Mouse (Mus musculus): ENCODE data around the gene Aplp2. TPM values are rescaled to one million over a fixed set of nuclear protein-coding genes. Genes with fewer than 3 reads are reported as not detected.

The Aplp2 gene
- total RNA-seq, 2 experiments from 2014 or later: 305 to 324 TPM

DNA sequence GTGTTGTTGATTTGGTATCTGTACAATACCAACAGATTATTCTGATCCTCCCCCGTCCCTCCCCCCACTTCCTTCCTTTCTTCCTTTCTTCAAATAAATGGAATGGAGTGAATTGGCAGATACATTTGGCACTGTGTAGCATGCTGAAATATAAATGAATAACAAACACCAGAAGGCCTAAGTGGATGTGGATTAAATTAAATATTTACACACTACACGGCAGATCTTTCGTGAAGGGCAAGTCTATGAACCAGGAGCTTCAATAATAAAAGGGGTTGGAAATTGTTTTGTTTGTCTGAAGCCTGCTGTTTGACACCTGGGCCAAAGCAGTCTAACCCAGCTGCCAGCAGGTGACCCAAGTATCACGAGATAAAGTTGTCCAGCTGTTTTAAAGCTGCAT lies 23.4 kb upstream of the Aplp2 start:
- no peak for DNase-seq
- intact Hi-C loops (cut with DNase I): no loop called here

DNA sequence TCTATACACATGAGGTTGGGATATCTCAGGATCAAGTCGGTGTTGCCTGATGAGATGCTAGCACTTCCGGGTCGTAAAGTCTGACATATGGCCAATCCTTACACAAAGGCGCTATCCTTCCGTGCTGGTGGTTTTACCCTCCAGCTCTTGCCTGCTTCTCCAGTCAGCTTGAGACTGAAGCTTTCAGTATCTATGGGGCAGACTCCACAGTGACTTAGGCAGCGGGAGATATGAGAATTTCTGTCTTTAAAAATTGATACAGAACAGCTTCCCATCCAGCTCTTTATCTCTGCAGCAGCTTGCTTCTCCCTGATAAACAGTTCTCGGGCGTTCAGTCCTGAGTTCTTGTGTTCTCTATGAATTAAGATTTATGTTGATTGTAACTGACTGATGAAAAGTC lies 14.9 kb upstream of the Aplp2 start:
- DNase-seq: no peak
- intact Hi-C loops (cut with DNase I): no loop called here

DNA sequence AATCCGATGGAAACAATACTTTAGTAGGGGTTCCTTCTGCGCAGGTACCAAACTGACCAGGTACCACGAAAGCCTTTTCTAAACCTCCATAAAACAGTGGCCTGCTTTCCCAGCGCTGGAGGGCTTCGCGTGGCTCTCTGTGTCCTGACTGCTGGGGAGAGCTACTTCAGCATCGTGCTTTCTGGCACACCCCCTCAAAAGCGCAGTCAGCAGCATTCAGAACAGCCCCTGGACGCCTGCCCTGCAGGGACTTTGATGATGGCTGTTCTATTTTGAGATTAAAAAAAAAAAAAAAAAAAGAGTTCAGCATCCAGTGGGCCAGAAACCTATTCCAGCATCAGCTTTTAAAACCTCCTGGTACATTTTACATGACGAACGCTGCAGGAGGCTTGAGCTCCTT lies 14.2 kb upstream of the Aplp2 start:
- DNase-seq: no peak
- intact Hi-C loops (cut with DNase I): no loop called here

DNA sequence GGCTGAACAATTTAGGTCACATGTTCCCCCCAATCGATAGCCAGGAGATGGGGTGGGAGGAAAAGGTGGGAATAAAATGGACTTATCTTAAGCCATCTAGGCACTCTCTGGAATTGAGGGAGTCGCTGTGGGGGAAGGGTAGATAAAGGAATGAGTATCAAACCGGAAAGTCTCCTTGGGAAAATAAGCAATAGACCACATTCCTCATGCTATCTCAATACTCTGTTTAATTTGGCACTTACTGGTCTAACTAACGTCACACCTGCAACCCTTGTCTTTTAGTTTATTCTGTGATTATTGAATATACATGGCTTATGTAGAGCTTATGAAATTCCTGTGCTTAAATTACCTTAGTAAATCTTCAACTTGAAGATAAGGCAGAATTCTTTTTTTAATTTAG lies 11.9 kb upstream of the Aplp2 start:
- intact Hi-C loops (cut with DNase I): no loop called here
- DNase-seq: no peak

DNA sequence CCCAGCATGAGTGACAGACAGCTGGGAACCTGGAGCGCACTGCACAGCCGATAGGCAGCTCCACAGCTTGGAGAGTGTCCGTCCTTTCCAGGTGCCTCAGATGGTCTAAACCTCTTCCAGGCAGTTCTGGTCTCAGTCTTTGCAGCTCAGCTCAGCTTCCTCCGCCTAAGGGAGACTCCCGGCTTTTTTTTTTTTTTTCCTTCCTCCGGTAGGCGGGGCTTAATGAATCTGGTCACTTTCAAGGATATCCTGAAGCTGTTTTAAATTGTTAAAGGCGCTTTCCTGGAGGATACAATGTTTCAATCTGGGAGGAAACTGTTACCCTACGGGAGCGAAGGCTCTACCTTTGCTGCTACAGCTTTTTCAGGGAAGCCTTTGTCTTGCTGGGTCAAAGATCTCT lies 9.6 kb upstream of the Aplp2 start:
- intact Hi-C loops (cut with DNase I): no loop called here
- DNase-seq: no peak

DNA sequence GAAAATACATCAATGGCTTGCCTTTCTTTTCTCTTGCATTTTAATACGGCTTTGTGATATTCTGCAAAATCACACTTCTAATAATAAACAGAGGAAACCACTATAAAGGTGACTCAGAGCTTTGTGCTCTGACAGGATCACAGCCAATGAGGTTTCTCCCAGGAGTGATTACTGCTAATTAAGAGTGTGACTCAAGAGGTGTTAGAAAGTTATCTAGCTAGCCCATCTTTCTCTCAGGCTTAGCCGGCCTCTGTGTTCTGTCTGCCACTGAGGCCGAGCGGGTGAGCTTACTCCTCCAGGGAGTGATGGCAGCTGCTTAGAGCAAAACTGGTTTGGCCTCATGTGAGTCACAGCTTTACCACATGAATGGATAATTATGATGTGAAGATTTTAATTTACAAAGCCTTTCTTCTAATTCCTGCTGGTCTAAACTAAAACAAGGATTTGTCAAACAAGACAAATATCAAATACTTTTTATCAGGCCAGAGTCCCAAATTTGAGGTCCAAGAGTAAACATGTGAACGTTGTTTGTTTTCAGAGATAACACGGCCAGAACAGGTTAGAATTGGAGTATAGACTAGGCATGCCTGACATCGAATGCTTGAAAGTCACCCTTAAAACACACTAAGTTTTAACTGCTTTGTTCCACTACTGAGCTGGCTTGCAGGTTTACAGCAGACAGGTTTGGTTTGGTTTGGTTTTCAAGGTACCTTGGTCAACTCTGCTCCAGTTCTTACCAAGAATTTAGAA lies 6.2 kb upstream of the Aplp2 start:
- DNase-seq: no peak
- intact Hi-C loops (cut with DNase I): no loop called here

DNA sequence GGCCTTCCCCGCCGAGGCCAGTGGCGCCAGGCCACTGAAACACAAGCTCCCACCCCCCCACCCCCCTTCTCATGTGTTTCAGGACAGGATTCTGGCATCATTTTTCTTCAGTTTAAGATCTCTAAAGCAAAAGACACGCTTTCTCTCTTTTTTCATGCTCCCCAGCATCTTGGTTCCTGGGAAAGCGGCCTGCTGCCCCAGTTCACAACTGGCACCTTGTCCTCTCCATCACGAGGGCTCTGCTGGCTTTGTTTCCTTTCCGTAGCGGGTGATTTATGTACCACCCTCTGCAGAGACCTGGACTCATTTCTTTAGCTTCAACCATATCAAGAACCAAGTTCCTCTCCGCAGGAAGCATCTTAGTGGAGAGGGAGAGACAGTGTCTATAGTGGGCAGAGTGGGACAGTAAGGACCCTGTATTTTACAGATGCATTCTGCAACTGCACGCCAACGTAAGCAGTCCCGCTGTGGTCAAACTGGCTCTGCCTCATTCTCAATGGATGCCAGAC lies 939 bp upstream of the Aplp2 start:
- intact Hi-C loops (cut with DNase I): no loop called here
- DNase-seq: no peak

DNA sequence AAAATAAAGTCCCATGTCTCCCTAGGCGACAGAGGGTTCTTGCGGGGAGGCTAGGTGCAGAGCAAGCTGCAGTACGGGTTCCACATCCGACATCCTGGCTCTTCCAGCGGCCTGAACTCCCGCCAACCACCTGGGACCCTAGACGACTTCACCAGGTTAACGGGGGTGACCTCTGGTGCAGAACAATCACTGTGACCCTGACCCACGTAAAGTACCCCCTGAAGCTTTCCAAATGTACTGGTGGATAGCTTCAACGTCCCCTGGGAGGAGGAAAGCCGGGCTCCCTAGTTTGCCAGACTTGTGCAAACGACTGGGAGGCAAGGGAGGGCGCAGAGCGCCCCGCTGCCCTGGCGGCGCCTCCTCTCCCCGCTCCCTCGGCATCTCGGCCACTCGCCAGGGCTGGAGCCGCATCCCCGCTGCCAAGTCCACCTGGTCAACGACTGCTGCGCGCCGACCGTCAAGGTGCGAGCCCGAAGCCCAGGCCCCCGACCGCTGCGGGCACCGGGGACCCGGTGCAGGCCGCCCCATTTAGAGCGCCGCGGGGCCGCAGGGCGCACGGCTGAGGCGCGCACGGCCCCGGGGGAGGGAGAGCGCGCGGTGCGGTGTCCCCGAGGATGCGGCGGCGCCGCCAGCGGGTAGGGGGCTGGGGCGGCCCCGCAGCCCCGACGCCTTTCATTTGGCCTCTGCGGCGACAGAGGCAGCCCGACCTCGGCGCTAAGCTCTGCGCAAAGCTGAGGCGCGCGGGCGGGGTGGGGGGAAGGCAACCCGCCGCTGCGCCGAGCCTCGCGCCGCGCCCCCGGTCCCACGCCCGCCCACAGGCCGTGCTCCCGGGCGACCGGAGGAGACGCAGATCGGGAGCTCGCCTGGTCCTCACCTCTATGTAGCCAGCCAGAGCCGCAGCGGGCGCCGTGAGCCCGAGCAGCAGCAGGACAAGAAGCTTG lies 596 bp downstream of the Aplp2 start:
- intact Hi-C loops (cut with DNase I): loop anchor here (2.0 kb wide), 1 partner anchor 70 kb away; the partner anchor contains the start of gene Prdm10
- peak; percentile 49 for DNase-seq

DNA sequence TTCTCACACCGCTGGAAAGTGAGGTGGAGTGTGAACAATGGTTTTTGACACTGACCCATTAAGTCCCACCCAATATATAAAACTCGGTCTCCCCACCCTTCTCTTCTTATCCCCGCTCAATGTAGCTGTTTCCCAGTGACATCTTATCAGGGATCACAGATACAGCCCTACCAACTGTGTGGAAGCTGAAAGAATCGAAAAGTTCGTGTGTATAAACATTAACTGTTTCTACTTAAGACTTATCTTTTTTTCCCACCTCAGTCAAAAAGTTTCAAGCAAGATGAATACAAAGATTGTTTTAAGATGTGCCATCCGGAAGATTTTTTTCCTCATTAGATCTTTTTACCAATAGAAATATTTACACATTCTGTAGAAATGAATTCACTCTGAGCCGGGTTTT lies 1.5 kb downstream of the Aplp2 start:
- intact Hi-C loops (cut with DNase I): loop anchor here (2.0 kb wide), 1 partner anchor 71 kb away; the partner anchor contains the start of gene Prdm10
- DNase-seq: no peak

DNA sequence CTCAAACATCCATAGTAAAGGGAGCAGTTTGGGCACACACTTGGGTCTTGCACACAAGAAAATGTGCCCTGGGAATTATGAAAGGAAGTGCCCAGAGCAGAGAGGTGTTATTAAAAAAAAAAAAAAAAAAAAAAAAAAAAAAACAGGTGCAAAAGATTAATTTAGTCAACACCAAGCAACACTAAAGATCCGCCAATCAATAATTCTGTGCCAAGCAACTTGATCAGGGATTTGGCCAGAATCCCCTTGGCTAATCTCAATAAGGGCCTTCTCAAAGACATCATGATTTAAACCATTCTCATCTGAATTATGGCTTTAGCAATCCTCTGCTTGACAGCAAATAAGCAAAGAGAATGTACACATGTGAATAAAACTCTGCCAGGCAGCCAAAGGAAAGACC lies 2.1 kb downstream of the Aplp2 start:
- DNase-seq: no peak
- intact Hi-C loops (cut with DNase I): no loop called here

DNA sequence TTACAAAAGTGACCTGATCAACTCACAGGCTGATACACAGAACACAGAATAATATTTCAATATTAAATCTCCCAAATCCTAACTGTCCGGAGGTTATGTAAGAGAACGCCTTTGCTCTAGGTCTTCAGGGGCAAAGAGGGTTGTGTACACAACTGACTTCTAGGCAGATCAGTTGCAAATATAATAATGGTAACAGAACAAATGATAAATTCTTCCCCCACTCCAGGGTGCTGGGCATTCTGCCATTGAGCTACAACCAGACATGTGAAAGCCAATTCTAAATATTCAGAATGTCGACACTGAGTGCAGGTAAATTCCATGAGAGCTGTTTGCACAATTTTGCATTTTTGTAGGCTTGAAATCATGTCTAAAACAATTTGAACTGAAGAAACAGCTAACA lies 3.9 kb downstream of the Aplp2 start:
- DNase-seq: peak; percentile 13
- intact Hi-C loops (cut with DNase I): no loop called here

DNA sequence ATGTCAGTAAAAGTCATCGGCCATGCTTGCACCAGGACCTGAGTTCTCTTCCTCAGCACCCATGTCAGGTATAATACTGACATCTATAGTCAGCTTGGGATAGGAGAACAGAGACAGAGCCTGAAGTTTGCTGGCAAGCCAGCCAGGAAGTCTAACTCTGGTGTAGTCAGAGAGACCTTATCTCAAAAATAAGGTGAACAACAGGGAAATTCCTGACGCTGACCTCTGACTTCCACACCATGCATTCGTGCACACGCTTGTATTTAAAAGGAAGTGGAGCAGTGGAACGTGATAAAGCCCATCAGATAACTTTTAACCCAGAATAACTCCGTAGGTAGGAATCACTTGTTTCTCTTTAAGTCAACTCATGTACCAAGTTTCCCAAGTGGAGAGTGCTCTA lies 6.9 kb downstream of the Aplp2 start:
- DNase-seq: no peak
- intact Hi-C loops (cut with DNase I): no loop called here

DNA sequence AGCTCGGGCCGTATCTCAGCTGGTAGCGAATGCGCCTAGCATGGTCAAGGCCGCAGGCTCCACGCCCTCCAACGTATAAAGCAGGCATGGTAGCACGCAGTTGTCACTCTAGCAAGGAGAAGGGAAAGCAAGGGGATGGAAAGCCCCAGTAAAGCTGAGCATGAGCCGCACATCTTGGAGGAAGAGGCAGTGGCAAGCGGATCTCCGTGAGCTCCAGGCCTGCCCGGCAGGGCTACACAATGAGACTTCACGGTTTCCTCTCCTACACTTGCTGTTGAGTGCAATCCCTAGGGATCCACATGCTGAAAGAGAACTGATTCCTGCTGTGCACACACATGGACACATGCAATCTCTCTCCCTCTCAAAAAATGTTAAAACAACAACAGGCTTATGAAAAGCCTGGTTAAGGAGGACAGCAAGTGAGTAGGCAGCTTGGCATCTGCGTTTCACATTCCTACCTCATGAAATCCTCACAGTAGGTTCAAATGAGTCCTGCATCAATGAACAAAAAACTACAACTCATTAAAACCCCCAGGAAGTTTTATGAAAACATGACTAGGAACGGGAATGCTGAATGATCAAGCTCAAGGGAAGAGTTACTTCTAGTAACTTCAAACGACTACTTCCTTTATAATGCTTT lies 7.9 kb downstream of the Aplp2 start:
- intact Hi-C loops (cut with DNase I): no loop called here
- DNase-seq: no peak

DNA sequence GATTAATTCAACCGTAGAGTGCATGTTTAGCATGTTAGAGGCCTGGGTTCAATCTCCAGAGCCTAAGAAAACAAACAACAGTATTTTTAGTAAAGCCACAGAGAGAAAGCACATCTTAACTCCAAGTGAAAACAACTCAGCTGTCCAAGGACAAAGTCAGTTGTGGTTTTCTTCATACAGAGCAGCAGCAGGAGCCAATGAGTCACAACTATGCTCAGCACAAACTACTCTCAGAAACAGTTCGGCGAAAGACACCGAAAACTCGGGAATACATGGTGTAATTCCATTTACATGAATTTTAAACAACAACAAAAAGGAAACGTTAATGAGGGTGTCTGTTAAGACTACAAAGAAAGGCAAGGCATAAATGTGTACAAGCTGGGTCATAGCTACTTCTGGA lies 8.5 kb downstream of the Aplp2 start:
- no peak for DNase-seq
- intact Hi-C loops (cut with DNase I): no loop called here

DNA sequence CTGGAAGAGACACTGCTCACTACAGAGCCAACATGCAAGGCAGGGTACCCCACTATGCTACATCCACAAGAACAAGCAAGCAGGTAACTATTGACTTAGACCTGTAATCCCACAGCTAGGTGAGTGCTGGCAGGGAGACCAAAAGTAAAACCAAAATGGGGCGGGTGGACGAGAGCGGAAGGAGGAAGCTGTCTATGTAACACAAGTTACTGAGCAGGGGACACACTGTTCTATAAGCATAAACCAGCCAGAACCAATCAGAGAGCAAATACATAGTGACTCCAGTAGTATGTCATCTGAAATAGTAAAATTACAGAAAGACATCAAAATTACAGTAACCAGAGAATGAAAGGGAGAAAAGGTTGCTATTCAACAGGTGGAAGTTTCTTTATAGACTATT lies 13.0 kb downstream of the Aplp2 start:
- DNase-seq: no peak
- intact Hi-C loops (cut with DNase I): no loop called here

DNA sequence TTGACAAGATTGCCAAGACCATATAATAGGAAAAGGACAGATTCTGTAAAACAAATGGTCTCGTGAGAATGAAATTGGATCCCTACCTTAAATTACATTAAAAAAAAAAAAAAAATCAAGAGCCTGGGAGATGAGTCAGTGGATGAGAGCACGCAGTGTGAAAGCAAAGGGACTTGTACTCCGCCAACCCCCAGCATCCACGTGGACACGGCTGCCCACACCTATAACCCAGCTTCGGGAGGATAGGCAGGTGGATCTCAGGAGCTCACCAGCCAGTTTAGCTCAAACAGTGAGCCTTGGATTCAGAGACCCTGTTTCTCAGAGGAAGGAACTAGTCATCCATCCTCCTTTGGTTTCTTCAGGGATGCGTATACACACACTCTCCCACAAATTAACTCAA lies 13.8 kb downstream of the Aplp2 start:
- no peak for DNase-seq
- intact Hi-C loops (cut with DNase I): no loop called here

DNA sequence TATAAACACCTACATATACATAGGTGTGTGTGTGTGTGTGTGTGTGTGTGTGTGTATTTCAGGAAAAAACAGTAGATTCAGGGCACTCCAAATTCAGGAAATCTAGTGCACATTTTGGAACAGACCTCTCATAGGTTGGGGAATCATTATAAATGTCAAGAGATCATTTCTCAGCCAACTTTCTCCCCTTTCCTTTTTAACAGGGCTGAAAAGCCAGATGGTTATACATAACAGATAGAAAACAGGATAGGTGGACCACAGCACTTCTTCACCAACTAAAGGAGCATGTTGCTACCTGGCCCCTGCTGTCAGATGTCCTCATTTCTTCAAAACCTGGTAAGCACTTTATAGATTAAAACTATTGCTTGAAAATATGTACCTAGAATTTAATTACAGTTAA lies 14.9 kb downstream of the Aplp2 start:
- intact Hi-C loops (cut with DNase I): no loop called here
- DNase-seq: no peak

DNA sequence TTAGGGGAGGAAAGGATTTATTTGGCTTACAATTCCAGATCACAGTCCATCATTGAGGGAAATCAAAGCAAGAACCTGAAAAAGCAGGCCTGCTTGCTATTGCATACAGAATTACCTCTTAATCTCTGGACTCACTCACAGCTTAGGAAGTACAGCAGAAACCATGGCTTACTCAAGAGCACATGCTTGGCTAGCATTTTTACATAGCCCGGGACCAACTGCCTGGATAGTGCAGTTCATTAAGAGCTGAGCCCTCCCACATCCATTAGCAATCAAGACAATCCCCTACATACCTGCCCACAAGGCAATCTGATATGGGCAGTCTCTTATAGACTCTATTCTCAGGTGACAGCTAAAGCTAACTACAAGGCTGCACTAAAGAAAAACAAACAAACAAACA lies 16.0 kb downstream of the Aplp2 start:
- no peak for DNase-seq
- intact Hi-C loops (cut with DNase I): no loop called here

DNA sequence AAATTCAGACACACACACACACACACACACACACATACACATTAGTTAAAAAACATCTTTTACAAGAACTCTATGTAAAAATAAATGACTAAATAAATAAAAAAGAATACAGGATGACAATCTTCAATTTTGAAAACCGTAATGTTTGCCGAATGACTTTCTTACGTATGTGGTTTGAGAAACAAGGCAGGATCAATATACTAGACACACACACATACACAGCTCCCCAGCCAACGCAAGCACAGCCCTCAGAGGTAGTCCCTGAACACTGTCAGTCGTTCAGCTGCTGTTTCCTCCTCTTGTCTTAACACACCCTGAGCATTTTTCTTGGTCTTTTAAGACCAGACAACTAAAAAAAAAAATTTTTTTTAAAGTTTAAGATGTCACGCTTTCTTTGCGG lies 19.2 kb downstream of the Aplp2 start:
- DNase-seq: no peak
- intact Hi-C loops (cut with DNase I): no loop called here

DNA sequence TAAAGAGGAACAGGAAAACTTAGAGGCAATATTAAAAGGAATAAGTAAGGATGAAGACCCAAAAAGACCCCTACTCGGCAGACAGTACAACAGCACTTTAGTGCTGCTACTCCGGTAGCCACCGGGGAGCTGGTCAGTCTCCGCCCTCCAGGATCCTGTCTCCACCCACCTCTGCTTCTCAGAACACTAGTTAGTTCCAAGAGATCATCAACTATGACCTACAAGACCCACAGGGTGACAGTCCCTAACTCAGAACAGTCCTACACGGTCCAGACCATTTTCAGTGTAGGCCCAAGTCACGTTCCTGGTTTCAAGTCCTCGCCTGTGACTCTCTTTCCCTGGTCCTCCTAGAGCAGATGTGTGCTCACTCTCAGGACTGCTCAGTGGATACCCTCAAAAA lies 20.1 kb downstream of the Aplp2 start:
- intact Hi-C loops (cut with DNase I): no loop called here
- DNase-seq: no peak

DNA sequence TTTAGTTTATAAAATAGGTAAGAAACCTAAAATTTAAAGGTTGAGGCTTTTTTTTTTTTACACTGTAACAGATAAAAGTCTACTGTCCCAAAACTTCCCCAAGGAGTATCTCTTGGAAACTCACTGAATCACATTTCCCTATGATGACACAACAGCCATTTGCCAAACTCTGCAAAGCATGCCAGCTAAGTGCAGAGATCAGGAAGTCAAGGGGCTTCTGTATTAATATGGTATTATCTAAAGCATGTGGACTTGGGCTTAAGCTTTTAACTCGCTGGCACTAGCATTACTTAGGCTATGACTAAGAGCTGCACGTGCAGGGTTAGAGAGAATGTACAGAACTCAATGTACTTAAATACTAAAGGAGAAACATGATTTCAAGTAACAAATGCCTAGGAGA lies 22.4 kb downstream of the Aplp2 start:
- no peak for DNase-seq
- intact Hi-C loops (cut with DNase I): no loop called here
